Mouse (Mus musculus): ENCODE measurements at regions not wholly inside any gene's neighbourhood (a gene's known extent, or its start where the extent isn't known, plus 50 kb on each side); places are given as distances from the start of the nearest gene placed in this dataset.

DNA sequence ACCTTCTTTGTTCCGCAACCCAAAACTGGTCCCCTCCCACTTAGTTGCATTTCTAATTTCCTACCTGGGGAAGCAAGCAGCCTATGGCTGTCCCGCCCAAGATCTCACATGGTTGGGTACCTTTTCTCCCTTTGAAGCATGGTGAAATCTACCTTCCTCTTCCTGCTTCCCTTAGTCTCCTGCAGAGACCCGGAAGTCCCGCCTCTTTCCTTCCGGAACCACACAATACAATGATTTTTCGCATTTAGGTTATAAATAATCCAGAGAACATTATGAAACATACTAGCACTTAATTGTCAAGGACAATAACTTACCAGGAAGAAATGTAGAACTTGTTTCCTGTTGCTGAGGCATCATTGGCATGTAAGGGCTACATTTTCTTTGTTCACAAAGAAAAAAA, 58.8 kb downstream of the 1700009N14Rik start:
- peak; percentile 36 for DNase-seq (ENCODE audit: extremely low read depth, insufficient read length, low spot score)

DNA sequence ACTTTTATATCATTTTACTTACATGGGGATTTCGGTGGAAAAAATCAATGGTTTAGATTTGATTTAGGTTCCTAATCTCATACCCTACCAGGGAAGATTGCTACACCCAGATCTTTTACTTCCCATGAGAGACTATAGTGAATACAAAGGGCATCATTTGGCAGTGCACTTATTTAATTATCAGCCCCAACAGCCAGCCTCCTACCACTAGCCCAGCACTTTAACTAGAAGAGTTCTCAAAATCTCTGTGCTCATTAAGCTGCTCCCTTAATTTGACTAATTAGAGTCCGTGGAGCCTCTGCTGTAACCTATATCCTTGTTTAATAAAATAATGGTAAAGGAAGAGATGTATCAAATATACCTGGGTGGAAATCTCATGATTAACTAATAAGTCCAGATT, 77.4 kb downstream of the 1700009N14Rik start:
- no peak for DNase-seq (ENCODE audit: extremely low read depth, insufficient read length, low spot score)

DNA sequence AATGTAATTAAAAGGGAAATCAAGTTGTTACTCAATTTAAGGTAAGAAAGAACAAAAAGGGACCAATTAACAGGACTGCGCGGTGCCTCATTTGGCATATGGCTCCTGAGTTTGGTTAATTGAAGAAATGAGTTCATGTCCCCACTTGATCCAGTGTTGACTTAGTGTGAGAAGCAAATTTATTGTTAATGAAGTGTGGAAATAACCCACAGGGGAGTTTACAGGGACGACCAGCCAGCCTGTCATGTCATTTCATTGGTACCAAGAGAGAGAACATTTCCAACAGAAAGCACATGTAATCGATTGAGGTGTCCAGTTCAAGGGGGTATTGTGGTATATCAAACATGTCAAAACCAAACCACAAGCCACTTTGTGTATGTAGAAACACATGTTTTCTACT, 78.6 kb downstream of the 1700009N14Rik start:
- no peak for DNase-seq (ENCODE audit: extremely low read depth, insufficient read length, low spot score)

DNA sequence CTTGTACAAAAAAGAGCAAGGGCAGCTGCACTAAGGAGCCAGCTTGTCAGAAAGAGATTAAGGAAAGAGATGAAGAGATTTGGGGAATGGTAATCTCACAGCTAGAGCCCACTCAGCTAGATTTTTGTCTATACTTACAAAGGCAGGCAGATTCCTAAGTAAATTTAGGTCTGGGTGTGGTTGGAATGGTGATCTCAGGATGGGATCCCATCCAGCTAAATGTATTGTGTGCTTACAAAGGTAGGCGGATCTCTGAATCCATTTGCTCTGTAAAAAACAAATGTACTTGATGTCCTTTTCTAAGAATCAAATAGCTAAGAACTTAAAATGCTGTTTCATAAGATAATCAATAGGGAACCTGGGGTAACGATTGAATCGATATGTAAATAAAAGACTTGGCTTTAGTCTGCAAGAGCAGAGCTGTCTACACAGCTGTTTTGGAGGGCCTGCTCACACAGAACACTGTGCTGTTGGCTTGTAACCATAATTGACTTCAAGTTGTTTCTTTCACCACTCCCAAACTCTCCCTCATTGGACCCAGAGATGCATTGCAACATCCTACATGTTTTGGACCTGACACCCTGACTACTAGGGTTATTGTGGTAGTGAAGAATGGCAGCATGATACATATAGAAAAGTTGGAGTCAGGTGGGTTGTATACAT, 106.1 kb downstream of the 1700009N14Rik start:
- DNase-seq (ENCODE audit: extremely low read depth, insufficient read length, low spot score), result no peak

DNA sequence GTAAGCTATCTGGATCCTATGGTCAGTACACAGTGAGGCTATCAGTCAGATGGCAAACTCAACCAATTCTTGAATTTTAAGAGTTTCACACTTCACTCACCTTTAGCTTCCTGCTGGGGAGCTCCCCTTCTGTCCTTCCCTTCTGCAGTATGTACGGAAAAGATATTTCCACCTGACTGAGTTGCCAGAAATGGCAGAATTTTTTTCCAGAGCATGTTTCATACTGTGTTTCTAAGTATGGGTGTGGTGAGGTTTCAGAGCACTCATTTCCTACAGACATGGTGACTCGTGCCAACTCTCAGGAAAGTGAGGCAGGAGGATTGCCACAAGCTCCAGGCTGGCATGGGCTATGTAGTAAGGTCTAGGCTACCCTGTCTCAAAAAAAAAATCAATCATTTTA, 147.3 kb downstream of the 1700009N14Rik start:
- DNase-seq (ENCODE audit: extremely low read depth, insufficient read length, low spot score), result no peak

DNA sequence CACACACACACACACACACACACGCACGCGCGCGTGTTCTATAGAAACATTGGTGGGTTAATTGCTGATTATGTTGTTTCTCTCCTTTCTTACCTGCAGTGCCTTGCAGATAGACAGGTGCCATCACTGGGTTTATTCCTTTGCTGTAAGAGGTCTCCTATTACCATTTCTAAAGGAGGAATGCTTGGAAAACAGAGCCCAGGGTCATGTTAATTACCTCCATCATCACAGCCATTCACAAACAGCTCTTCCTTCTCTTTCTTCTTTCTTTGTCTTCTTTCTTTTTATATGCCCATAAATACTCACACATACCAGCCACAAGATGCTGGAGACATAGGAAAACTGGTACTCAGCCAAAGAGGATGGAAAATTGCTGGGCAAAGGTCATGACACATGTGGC, 155.0 kb downstream of the 1700009N14Rik start:
- no peak for DNase-seq (ENCODE audit: extremely low read depth, insufficient read length, low spot score)

DNA sequence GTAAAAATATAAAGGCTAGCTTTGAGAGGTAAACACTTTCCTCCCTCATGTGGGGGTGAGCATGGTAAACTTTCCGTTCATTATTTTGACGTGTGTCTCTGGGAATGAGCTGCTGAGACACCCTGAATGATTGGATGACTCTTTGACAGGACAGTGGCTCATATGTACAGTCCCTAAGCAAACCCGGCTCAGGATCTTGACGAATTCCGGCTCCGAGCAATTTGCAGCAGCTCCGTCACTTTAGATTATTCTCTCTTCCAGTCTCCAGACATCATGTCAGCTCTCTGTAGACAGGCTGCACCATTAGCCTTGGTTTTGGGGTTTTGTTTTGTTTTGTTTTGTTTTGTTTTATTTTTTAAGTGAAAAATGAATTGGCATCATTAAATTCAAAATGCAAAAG, 194.0 kb downstream of the 1700009N14Rik start:
- DNase-seq (ENCODE audit: extremely low read depth, insufficient read length, low spot score), result no peak

DNA sequence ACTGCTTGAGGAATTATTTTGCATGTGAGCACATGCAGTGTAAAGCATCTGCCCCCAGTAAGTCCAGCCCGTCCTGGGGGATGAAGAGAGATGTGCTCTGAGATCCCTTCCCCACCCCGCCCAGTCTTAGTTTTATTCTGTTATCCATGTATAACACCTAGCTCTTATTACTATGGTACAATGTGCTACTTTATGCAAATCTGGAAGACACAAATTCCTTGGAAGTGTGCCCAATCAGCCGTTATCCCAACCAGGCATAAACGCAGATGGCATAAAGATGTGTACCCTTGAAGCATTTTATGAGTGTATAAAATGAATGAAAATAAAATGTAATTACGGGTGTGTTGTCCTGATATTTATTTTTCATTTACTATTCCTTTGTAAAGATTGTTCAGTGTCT, 194.8 kb downstream of the 1700009N14Rik start:
- DNase-seq (ENCODE audit: extremely low read depth, insufficient read length, low spot score), result no peak

DNA sequence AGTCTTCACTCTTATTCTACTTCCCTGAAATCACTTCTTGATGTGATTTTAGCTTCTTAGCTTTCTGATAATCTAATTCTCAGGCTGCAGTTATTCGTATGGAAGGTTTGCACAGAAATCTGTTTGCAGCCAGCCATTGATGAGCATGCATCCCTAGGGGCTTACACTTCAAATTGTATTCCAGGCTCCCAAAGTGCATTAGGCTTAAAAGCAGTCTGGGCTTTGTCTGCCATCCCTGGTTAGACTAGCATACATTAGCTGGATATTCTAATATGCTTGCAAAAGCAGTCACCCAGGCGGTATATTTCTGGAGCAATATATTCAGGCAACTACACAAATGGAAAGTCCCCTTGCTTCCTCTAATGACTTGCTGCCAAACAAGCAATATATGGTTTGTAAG, 210.4 kb downstream of the 1700009N14Rik start:
- DNase-seq (ENCODE audit: extremely low read depth, insufficient read length, low spot score), result no peak

DNA sequence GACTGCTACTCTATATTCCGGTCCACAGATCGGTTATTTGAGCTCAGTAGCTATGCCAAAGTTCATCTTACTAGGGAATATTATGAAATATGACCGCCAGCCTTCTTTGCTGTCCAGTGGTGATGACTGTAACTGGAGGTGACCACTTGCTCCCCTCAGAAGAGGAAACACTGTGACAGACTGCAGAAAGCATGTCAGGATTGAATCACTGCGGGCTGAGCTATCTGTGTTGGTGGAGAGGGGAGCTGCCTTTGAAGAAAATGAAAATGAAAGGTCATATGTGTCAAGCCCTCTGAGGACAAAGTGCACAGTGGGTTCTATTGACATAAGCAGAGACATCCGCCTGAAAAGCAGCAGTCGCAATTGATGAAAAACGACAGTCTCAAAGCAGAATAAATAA, 222.5 kb downstream of the 1700009N14Rik start:
- no peak for DNase-seq (ENCODE audit: extremely low read depth, insufficient read length, low spot score)

DNA sequence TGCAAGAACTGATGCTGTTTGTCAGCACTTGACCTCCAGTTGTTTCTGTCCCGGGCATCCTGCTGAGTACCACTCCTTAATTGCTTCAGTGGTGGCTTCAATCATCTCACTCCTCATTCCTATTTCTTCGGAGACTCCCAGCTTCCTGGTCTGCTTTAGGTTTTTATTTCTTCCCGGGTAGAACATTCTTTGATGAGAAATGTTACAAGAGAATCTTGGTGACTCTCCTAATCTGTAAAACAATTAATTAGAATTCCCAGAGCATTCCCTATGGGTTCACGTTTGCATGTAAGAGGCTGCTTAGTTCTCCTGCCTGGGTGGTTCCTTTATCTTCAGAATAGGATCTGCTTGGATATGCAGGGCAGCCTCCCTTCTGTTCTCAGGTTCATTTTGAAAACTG, 245.1 kb downstream of the 1700009N14Rik start:
- no peak for DNase-seq (ENCODE audit: extremely low read depth, insufficient read length, low spot score)

DNA sequence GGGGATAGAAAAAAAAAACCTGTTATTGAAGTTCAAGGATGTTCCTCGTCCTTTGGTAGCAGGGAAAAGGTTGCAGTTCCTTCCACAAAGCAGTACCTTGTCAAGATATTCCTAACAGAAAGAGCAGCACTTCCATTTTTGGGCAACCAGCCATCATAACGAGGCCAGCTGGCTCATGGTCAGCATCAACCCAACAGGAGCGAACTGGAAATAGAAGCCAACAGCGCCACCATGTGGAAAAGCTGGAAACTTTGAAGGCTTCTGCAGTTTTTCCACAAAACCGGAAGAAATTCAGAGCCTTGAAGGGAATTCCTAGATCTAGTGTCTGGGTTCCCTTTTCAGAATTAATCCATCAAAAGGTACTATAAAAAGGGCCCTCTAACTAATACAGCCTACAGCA, 247.5 kb downstream of the 1700009N14Rik start:
- DNase-seq (ENCODE audit: extremely low read depth, insufficient read length, low spot score), result no peak

DNA sequence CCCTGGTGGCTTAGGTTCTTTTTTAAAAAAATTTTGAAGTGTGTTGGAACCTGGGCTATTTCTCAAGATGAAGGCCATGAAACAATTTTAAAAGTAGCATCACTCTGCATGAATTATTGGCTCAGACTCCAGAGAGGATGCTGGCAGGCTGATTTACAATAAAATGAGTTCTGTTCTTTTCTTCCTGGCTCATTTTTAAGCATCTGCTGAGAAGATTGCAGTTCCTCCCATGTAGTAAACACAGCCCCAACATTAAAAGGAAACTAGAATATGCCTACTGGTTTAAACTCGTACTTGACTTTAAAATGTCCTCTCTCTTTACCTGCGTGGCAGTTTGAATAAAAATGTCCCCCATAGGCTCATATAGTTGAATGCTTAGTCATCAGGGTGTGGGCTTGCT, 249.3 kb downstream of the 1700009N14Rik start:
- DNase-seq (ENCODE audit: extremely low read depth, insufficient read length, low spot score), result no peak

DNA sequence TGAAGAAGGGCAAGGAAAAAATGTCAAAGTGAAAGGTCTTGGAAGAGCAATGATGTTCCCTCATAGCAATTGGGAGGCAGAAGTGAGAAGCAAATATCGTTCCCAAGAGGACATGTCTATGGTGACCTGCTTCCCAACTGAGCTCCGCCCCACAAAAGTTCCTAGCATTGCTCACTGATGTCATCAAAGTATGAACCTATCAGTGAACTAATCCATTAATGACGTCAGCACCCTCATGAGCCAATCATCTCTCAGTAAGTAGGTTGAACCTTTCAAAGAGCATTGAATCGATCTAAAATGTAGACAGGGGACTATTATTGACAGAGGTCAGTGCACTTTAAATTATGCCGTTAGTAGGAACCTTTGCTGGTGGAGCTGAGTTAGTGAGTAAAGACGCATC, 267.4 kb downstream of the 1700009N14Rik start:
- DNase-seq (ENCODE audit: extremely low read depth, insufficient read length, low spot score), result no peak

DNA sequence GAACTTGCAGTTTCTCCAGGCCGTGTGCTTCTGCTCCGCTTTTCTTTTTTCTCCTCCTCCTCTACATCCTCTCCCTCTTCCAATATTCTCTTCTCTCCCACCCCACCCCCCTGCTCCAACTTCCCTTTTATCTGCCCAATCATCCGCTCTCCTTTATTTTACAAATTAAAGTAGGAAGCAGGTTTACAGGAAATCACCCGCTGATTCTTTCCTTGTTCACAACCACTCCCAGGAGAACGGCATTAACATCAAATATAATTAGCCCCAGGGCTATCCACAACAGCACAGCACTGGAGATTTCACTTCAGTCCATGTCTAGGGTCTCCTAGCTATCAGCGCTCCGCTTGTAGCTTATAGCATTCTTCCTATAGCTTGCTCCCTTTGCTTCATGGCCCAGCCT, 268.6 kb downstream of the 1700009N14Rik start:
- no peak for DNase-seq (ENCODE audit: extremely low read depth, insufficient read length, low spot score)

DNA sequence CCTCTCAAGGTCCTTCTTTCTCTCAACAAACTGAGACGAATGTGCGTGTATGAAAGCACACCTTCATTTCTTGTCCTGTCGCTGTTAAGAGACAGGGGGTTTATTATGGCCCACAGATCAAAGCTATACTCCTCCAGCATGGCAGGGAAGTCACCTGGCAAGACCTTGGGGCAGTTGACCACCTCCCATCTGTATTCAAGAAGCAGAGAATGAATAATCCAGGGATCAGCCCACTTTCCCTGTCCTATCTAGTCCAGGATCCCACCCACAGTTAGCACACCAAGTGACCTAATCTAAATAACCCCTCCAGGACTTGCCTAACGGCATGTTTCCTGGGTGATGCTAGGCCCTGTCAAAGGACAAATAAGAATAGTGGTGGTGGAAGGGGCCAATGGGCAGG, 269.9 kb downstream of the 1700009N14Rik start:
- no peak for DNase-seq (ENCODE audit: extremely low read depth, insufficient read length, low spot score)

DNA sequence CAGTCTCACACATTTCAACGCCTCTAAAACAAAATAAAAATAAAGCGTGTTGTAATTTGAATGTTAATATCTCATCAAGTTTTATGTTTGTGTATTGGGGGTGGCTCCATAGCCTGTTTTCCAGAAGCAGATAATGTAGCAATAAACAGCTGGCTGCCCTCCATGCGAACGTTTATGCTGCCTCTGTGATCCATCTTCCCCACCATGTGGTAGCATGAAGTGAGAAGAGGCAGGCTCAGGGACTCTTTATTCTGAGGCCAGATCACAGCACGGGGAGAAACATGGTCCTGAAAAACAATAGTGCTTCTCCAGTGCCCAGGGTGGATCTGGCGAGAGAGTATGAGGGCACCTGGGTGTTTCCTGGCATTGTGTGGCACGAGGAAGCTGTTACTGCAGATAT, 271.4 kb downstream of the 1700009N14Rik start:
- DNase-seq (ENCODE audit: extremely low read depth, insufficient read length, low spot score), result no peak

DNA sequence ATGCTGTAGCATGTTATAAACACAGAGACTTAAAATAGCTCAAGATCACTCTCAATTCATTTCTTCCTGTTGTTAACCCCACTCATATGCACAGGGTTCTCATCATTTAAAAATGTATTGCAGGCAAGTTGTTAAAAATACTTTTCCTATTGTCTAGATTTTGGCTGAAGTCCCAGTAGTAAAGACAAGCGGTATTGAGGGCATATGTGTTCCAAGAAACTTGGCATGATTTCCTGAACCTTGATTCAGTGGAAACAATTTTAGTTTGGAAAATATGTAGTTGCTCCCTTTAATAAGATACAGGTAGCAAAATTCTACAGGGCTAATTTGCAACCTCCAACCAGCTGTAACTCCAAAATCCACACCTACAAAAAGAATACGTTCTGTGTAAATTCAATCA, 315.5 kb downstream of the 1700009N14Rik start:
- no peak for DNase-seq (ENCODE audit: extremely low read depth, insufficient read length, low spot score)

DNA sequence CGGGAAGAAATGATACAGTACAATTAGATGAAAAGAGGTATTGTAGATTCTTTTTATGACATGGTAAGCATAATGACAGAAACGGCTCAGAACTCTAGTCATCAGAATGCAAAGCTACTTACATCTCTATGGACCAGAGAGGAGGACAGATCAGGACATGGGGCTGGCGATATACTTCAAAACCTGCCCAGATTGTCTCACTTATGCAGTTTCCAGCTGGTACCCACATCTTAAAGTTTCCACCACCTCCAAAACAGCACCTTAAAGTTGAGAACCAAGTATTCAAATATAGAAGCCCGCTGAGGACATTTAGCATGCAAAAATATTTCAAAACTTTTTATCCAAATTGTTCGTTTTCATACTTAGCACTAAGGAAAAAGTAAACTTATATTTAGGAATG, 341.0 kb downstream of the 1700009N14Rik start:
- DNase-seq (ENCODE audit: extremely low read depth, insufficient read length, low spot score), result no peak

DNA sequence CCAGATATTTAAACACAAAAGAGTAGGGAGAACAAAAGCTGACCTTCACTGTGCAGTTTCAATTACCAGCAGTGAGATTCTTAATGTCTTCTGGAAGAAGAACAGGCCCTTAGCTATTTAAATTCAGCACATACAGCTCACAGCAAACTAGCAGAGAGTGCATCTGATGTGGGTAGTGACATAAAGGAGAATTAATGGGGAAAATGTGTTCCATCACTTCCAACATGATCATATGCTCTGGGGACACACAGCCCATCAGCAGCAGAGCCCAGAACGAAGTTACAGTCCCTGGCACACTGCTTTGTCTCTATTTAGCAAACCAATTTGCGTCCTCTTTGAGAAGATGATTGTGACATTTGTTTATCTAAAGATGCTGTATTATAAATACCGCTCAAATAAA, 332.9 kb upstream of the Aco1 start:
- no peak for DNase-seq (ENCODE audit: extremely low read depth, insufficient read length, low spot score)

DNA sequence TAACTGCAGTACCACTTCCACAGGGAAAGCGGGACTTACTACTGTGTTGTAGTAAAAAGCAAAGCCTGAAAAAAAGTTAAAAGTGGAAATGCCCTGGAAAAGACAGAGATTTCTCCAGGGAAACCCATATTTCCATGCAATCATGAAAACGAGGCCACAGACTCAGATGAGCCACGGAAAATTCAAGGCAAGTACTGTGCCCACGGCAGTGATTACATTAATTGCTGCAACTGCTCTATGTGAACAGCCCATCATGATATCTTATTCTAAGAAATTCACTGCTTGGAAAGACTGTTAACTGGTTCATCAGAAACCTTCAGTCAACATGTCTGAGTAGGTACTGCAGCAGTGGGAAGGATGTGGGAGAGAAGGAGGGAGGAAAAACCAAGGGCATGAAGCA, 330.1 kb upstream of the Aco1 start:
- DNase-seq (ENCODE audit: extremely low read depth, insufficient read length, low spot score), result no peak

DNA sequence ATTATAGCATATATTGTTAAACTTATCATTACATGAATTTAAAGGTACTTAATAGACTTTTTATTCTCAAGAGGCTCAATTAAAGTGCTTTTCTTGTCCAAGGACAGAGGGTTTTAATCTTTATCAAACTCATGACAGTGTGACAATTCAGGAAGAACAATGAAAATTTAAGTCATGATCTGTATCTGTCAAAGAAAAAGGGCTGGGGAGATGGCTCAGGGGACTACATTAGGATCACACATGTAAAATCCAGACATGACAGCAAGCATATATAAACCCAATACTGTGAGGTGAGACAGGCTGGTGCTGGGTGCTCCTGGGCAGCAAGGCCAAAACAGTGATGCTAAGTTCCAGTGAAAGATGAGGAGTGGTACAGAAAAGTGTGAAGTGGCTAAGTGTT, 327.3 kb upstream of the Aco1 start:
- no peak for DNase-seq (ENCODE audit: extremely low read depth, insufficient read length, low spot score)

DNA sequence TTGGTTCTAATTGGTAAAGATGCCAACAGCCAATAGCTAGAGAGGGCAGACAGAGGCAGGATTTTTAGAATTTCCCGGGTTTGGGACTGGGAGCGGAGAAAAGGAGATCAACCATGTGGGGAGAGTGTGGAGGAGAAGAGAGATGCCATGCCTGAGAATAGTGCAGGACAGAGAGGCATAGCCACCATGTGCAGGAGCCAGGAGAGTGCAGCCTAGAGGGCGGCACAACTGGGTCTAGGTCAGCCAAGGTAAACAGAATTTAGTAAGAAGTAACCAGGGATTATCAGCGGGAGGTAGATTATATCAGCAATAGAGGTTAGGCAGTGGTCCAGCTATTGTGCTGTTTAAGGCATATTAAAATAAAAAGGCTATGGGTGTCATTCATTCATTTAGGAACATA, 325.2 kb upstream of the Aco1 start:
- DNase-seq (ENCODE audit: extremely low read depth, insufficient read length, low spot score), result no peak

All from 3134 (cell line).